Mouse (Mus musculus) limb, embryonic 13.5 days (tissue): Measurements from ENCODE around the gene Cep72. TPM values are rescaled to one million over a fixed set of nuclear protein-coding genes. Genes with fewer than 3 reads are reported as not detected.
"Not testable (repeated sequence)": the region's sequence is repeated elsewhere in the genome, so short reads cannot be mapped to it uniquely, and the experiment has no call there.

Source experiments
- ATAC-seq: fragments of 200-750 bp; cut with Nextera tagmentation; 2 replicates; pipeline ENCODE4 v1.8.0; 2017; ENCODE audit warnings: low read depth, moderate number of reproducible peaks, moderate TSS enrichment; ENCODE audit not compliant: low FRiP score
- H3K27ac ChIP-seq: fragments of 300-500 bp; sonication (generic); 2 replicates; pipeline ENCODE4 v1.5.1; 2015; ENCODE audit warnings: inconsistent platforms, mild to moderate bottlenecking, moderate library complexity
- H3K27me3 ChIP-seq: fragments of 300-500 bp; sonication (generic); 2 replicates; pipeline ENCODE4 v1.6.1; 2015; ENCODE audit warnings: mild to moderate bottlenecking, inconsistent platforms
- H3K36me3 ChIP-seq: fragments of 300-500 bp; sonication (generic); 2 replicates; pipeline ENCODE4 v1.6.1; 2015; ENCODE audit warnings: inconsistent platforms, mild to moderate bottlenecking, moderate library complexity
- H3K4me1 ChIP-seq: fragments of 300-500 bp; sonication (generic); 2 replicates; pipeline ENCODE4 v1.6.1; 2015; ENCODE audit warnings: inconsistent platforms
- H3K4me2 ChIP-seq: fragments of 300-500 bp; sonication (generic); replicated peaks from 2 replicates; pipeline ENCODE4 v1.6.1; 2015; ENCODE audit warnings: inconsistent platforms, mild to moderate bottlenecking, moderate library complexity
- H3K4me3 ChIP-seq: fragments of 300-500 bp; sonication (generic); 2 replicates; pipeline ENCODE4 v1.5.1; 2015; ENCODE audit warnings: moderate library complexity, mild to moderate bottlenecking, inconsistent platforms
- H3K9ac ChIP-seq: fragments of 300-500 bp; sonication (generic); 2 replicates; pipeline ENCODE4 v1.6.1; 2015; ENCODE audit warnings: mild to moderate bottlenecking, inconsistent platforms
- H3K9me3 ChIP-seq: fragments of 300-500 bp; sonication (generic); 2 replicates; pipeline ENCODE4 v1.6.1; 2016; ENCODE audit warnings: inconsistent platforms
- WGBS: fragments of 180-500 bp; shearing (Covaris S2); methylation state at CpG from one replicate; pipeline ENCODE4 v1.1.7; 2015; 5-methylcytosine and 5-hydroxymethylcytosine counted together
- polyA plus RNA-seq: library from polyadenylated mRNA; unstranded; fragments of >200 nt; fragmentation: Nextera tagmentation; extraction: Ambion mirVana; gene quantifications from 2 replicates; pipeline ENCODE4 v1.2.1, GENCODE M21; 2015

Gene Cep72
- polyA plus RNA-seq, 1 experiment from 2014 or later = 16.1 TPM

GRCm38 (mm10) chr13:74028116-74028515 is 34.0 kb downstream of the Cep72 start:
- H3K9ac ChIP-seq = no peak overlapping the region
- ATAC-seq = no peak
- H3K4me1 ChIP-seq = no peaks in the 10 kb centered on the region
- 68% methylated on average over 2 of the region's 2 CpGs for WGBS
- H3K27ac ChIP-seq = no peak overlapping the region
- no peaks in the 10 kb centered on the region for H3K36me3 ChIP-seq
- no peak overlapping the region for H3K4me2 ChIP-seq
- no peak overlapping the region for H3K4me3 ChIP-seq
- H3K27me3 ChIP-seq = no peaks in the 10 kb centered on the region
- no peaks in the 10 kb centered on the region for H3K9me3 ChIP-seq

DNA sequence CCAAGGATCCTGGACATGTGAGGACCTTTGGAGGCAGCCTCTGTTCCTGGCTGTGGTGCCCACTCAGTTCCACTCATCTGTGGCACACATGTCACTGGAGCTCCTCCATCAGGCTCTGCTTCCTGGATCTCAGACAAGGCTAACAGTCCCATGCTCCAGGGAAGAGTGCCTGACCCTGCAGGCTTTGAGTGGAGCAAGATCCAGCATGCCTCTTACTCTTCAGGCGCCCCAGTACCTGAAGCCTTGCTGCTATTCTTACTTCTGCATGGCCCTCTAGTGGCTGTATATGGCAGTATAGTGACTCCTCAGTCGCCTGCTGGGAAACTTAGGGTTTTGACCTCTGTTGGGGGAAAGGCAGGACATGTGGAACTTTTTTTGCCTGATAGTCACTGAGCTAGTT is 35.9 kb downstream of the Cep72 start:
- no peaks in the 10 kb centered on the region for H3K36me3 ChIP-seq
- no peak overlapping the region for H3K27ac ChIP-seq
- H3K4me3 ChIP-seq = no peak overlapping the region
- H3K9ac ChIP-seq = no peak overlapping the region
- WGBS = 12% methylated on average over 2 of the region's 2 CpGs
- ATAC-seq = peak; percentile 66; the same call in 1 of the 2 replicates
- no peaks in the 10 kb centered on the region for H3K9me3 ChIP-seq
- no peaks in the 10 kb centered on the region for H3K4me1 ChIP-seq
- H3K4me2 ChIP-seq = no peak overlapping the region
- no peaks in the 10 kb centered on the region for H3K27me3 ChIP-seq

DNA sequence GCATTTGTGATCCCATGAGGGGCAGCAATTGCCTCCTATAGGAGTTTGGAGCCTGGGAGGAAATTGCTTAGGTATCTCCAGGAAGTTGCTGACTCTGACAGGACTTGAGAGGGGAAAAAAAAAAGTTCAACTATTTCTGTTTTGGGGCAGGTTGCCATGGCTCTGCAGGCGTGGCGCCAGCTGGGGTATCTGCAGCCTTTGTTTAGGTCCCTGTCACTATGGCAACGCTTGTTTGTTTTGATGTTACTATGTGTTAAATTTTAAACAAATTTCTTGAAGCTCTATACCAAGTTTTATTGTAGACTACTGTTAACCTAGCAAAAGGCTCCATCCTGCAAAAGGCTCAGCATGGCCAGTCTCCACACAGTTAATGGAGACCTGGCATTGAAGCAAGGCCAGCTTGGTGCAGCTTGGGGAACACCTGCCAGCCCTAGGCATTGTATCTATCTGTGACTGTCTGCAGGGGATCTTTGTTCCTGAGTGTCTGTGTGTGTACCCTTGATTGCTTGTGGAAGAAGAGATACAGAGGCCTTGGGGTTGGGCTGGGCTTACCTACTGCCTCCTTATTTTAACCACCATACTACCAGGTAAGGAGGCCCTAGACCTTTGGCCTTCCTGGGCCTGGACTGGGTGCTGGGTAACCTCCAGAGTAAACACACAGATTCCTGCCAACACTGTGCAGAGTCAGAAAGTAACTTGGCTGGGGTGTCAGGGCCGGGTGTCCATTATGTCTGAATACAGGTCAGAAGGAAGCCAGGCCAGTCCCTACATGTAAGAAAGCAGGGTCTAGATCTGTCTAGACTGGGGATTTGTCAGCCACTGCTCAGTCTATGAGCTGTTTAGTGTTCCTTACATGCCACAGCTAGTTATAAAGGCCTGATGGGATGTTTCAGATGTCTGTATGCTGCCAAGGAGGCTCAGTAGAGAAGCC is 36.7 kb downstream of the Cep72 start:
- Histone ChIP-seq H3K27me3 (no peaks in the 10 kb centered on the region), H3K9ac (no peak overlapping the region; the same call in 1 of the 2 replicates), H3K9me3 (no peaks in the 10 kb centered on the region), H3K4me1 (no peaks in the 10 kb centered on the region), H3K4me3 (no peak overlapping the region), H3K4me2 (no peak overlapping the region), H3K27ac (no peak overlapping the region), H3K36me3 (no peaks in the 10 kb centered on the region)
- WGBS = 68% methylated on average over 4 of the region's 4 CpGs
- ATAC-seq = 0 out of 2 replicates have a peak, but pooled peaks have one; percentile 9

DNA sequence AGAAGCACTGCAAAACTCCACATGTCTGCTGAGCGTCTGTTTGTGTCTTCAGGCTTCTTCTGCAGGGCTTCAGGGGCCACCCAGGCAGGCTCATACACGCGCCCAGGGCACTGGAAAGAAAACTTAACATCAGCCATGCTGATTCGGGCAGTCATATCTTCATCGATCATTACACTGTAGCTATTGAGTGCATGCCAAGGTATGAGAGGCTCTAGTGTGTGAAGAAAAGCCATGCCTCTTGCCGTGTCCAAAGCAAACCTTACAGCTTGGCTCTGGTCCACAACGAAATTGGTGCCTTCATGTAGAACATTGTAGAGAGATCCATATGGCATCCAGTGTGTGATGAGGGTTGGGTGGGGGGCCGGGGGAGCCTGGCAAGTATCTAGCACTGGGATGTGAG is 43.1 kb downstream of the Cep72 start:
- ATAC-seq = not testable (repeated sequence)

GRCm38 (mm10) chr13:74017426-74017825 is 44.7 kb downstream of the Cep72 start:
- H3K9ac ChIP-seq = no peak overlapping the region
- no peaks in the 10 kb centered on the region for H3K9me3 ChIP-seq
- no peak overlapping the region for H3K4me3 ChIP-seq
- peaks cover 4% of the 10 kb centered on the region; the same call in 1 of the 2 replicates for H3K4me1 ChIP-seq
- peaks cover 6% of the 10 kb centered on the region; the same call in 1 of the 2 replicates for H3K27me3 ChIP-seq
- H3K27ac ChIP-seq = no peak overlapping the region
- 75% methylated on average over 4 of the region's 4 CpGs for WGBS
- ATAC-seq = no peak
- no peaks in the 10 kb centered on the region for H3K36me3 ChIP-seq
- H3K4me2 ChIP-seq = no peak overlapping the region

More for the DNA sequence above, 43.1 kb downstream of the Cep72 start:
- H3K27me3 ChIP-seq, H3K27ac ChIP-seq, H3K9me3 ChIP-seq, H3K4me1 ChIP-seq, H3K9ac ChIP-seq, H3K36me3 ChIP-seq, H3K4me3 ChIP-seq, H3K4me2 ChIP-seq: not testable (repeated sequence)
- 82% methylated on average over 8 of the region's 8 CpGs for WGBS

GRCm38 (mm10) chr13:74015908-74016307 is 46.2 kb downstream of the Cep72 start:
- H3K9ac ChIP-seq = no peak overlapping the region
- H3K4me1 ChIP-seq = peaks cover 4% of the 10 kb centered on the region
- no peak for ATAC-seq
- no peak overlapping the region for H3K4me3 ChIP-seq
- no peaks in the 10 kb centered on the region for H3K9me3 ChIP-seq
- H3K36me3 ChIP-seq = no peaks in the 10 kb centered on the region
- no peak overlapping the region for H3K4me2 ChIP-seq
- H3K27me3 ChIP-seq = peaks cover 18% of the 10 kb centered on the region
- H3K27ac ChIP-seq = no peak overlapping the region
- WGBS = 65% methylated on average over 4 of the region's 4 CpGs

GRCm38 (mm10) chr13:74010678-74011077 is 51.4 kb downstream of the Cep72 start:
- 11% methylated on average over 3 of the region's 3 CpGs for WGBS
- Histone ChIP-seq H3K27me3 (peaks cover 58% of the 10 kb centered on the region), H3K27ac (no peak overlapping the region), H3K4me3 (peak overlapping the region; percentile 54), H3K9me3 (no peaks in the 10 kb centered on the region), H3K9ac (no peak overlapping the region), H3K36me3 (no peaks in the 10 kb centered on the region), H3K4me1 (peaks cover 22% of the 10 kb centered on the region), H3K4me2 (peak overlapping the region; percentile 99)
- no peak for ATAC-seq

DNA sequence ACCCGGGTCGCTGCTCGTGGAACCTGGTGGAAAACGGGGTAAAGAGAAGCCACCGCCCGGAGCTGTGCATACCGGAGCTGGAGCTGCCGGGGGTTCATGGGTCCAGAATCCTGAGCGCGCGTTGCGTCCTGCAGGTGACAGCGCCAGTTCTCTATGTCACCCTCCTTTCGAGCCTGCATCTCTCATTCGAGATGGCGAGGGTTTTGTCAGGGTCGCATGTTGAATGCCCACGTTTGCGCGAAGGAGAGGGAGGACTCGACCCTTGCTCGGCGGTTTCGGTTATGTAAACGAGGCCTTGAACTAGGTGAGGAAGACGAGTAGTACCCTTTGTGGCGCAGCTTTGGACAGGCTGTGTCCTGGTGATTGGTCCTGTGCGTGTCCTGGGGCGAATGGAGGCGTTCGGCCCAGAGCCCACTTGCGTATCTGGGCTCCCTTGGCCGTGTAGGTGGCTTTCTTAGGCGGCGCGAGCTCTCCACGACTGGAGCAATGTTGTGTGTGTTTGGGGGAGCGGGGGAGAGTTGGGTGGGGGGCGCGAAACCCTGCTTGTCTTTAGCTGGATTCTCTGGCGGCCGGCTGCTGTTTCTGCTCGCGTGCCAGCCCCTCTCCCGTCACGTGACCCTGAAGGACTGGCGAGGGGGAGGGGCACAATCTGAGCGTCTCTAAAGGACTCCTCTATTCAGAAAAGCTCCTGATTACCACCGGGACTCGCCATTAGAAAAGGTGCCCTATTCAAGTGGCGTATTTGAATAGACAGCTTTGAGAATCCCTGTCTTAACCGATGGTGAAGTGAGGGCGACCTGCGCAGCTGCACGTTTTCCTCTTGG is 52.1 kb downstream of the Cep72 start:
- peak overlapping the region; percentile 99 for H3K4me2 ChIP-seq
- H3K36me3 ChIP-seq = no peaks in the 10 kb centered on the region
- under 1% methylated on average over 55 of the region's 55 CpGs for WGBS
- peak overlapping the region; percentile 54 for H3K4me3 ChIP-seq
- H3K9ac ChIP-seq = peak overlapping the region; percentile 60
- ATAC-seq = peak; percentile 12
- no peak overlapping the region for H3K27ac ChIP-seq
- peaks cover 22% of the 10 kb centered on the region for H3K4me1 ChIP-seq
- peaks cover 58% of the 10 kb centered on the region for H3K27me3 ChIP-seq
- H3K9me3 ChIP-seq = no peaks in the 10 kb centered on the region

GRCm38 (mm10) chr13:74008948-74009718 is 53.0 kb downstream of the Cep72 start, which contains the start of gene Tppp:
Tppp (plus strand) TSS chr13:74009407.
- WGBS = under 1% methylated on average over 53 of the region's 56 CpGs
- Histone ChIP-seq H3K27ac (no peak within 1 kb of the TSS), H3K4me3 (peak within 1 kb of the TSS; percentile 54), H3K9me3 (no peaks in the 10 kb centered on the region), H3K9ac (peak within 1 kb of the TSS; percentile 62), H3K4me2 (peak within 1 kb of the TSS; percentile 99), H3K27me3 (peaks cover 58% of the 10 kb centered on the region), H3K36me3 (no peaks in the 10 kb centered on the region), H3K4me1 (peaks cover 22% of the 10 kb centered on the region)
- ATAC-seq = peak; percentile 96

GRCm38 (mm10) chr13:74008216-74008615 is 53.9 kb downstream of the Cep72 start:
- not testable (repeated sequence) for ATAC-seq, H3K9me3 ChIP-seq, H3K4me3 ChIP-seq, H3K4me2 ChIP-seq, H3K36me3 ChIP-seq, H3K9ac ChIP-seq, H3K27ac ChIP-seq
- Histone ChIP-seq H3K27me3 (peaks cover 58% of the 10 kb centered on the region), H3K4me1 (peaks cover 22% of the 10 kb centered on the region)
- 67% methylated on average over 2 of the region's 2 CpGs for WGBS

- H3K9me3 ChIP-seq, H3K9ac ChIP-seq, H3K4me2 ChIP-seq, ATAC-seq, H3K36me3 ChIP-seq, H3K4me3 ChIP-seq, H3K27ac ChIP-seq: not testable (repeated sequence)
- Histone ChIP-seq H3K27me3 (peaks cover 52% of the 10 kb centered on the region), H3K4me1 (peaks cover 22% of the 10 kb centered on the region)
- WGBS = 86% methylated on average over 4 of the region's 4 CpGs
Observed at GRCm38 (mm10) chr13:74006881-74007280, 55.2 kb downstream of the Cep72 start.
